Mouse (Mus musculus): ENCODE results near the gene Tnfaip8l3.

GRCm38 (mm10) chr9:54063655-54064054, 4.5 kb downstream of the Tnfaip8l3 start:
- TF ChIP-seq CTCF (IDR thresholded peaks at IDR 0.05; ENCODE audit: control insufficient read depth, insufficient read depth, insufficient replicate concordance, low read depth, low read length): no peak
- TF ChIP-seq POLR2A (IDR thresholded peaks at IDR 0.05; ENCODE audit: control insufficient read depth, low read depth, low read length): no peak

All from testis, adult 2 months (tissue).